Mouse (Mus musculus): Measurements from ENCODE around the gene Mat2a. TPM values are rescaled to one million over a fixed set of nuclear protein-coding genes. Genes with fewer than 3 reads are reported as not detected.
"Not testable (repeated sequence)": the region's sequence is repeated elsewhere in the genome, so short reads cannot be mapped to it uniquely, and the experiment has no call there.

Mat2a gene
- total RNA-seq, 1 experiment from 2014 or later = 199 TPM

- DNase-seq = no peak
Measured at GRCm38 (mm10) chr6:72456567-72456966, 17.2 kb upstream of the Mat2a start.

- no peak for DNase-seq
Measured at GRCm38 (mm10) chr6:72454833-72455373, 15.5 kb upstream of the Mat2a start.

- DNase-seq = no peak
Measured at GRCm38 (mm10) chr6:72454072-72454746, 14.9 kb upstream of the Mat2a start.

- DNase-seq = no peak
Measured at GRCm38 (mm10) chr6:72453578-72453977, 14.2 kb upstream of the Mat2a start.

- DNase-seq = no peak
Measured at GRCm38 (mm10) chr6:72452329-72452728, 13.0 kb upstream of the Mat2a start.

GRCm38 (mm10) chr6:72451778-72452177, 12.4 kb upstream of the Mat2a start:
- not testable (repeated sequence) for DNase-seq

- DNase-seq = no peak
Measured at GRCm38 (mm10) chr6:72447487-72447886, 8.1 kb upstream of the Mat2a start.

- no peak for DNase-seq
Measured at GRCm38 (mm10) chr6:72445011-72445410, 5.7 kb upstream of the Mat2a start.

- DNase-seq = no peak
Measured at GRCm38 (mm10) chr6:72442921-72443604, 3.7 kb upstream of the Mat2a start.

GRCm38 (mm10) chr6:72440186-72440990, 1.0 kb upstream of the Mat2a start:
- no peak for DNase-seq

- DNase-seq = peak; percentile 83
Measured at GRCm38 (mm10) chr6:72438862-72439354, 450 bp downstream of the Mat2a start.

GRCm38 (mm10) chr6:72438226-72438625, 1.1 kb downstream of the Mat2a start:
- DNase-seq = no peak

- DNase-seq = no peak
Measured at GRCm38 (mm10) chr6:72432153-72432552, 7.2 kb downstream of the Mat2a start.

GRCm38 (mm10) chr6:72430989-72431921, 8.1 kb downstream of the Mat2a start:
- no peak for DNase-seq

GRCm38 (mm10) chr6:72429061-72429842, 10.1 kb downstream of the Mat2a start:
- no peak for DNase-seq

GRCm38 (mm10) chr6:72428036-72428435, 11.3 kb downstream of the Mat2a start:
- DNase-seq = peak; percentile 79

- DNase-seq = no peak
Measured at GRCm38 (mm10) chr6:72425646-72426045, 13.7 kb downstream of the Mat2a start.

GRCm38 (mm10) chr6:72420901-72421300, 18.5 kb downstream of the Mat2a start:
- no peak for DNase-seq

GRCm38 (mm10) chr6:72419806-72420205, 19.6 kb downstream of the Mat2a start:
- DNase-seq = no peak

GRCm38 (mm10) chr6:72418279-72418678, 21.1 kb downstream of the Mat2a start:
- no peak for DNase-seq

Measured in adrenal gland, postnatal 25 days (tissue).